Mouse (Mus musculus): Measurements from ENCODE around the gene Adamtsl4. TPM values are rescaled to one million over a fixed set of nuclear protein-coding genes. Genes with fewer than 3 reads are reported as not detected.

Gene Adamtsl4
- polyA plus RNA-seq, 1 experiment from 2014 or later = 1.7 TPM

DNA sequence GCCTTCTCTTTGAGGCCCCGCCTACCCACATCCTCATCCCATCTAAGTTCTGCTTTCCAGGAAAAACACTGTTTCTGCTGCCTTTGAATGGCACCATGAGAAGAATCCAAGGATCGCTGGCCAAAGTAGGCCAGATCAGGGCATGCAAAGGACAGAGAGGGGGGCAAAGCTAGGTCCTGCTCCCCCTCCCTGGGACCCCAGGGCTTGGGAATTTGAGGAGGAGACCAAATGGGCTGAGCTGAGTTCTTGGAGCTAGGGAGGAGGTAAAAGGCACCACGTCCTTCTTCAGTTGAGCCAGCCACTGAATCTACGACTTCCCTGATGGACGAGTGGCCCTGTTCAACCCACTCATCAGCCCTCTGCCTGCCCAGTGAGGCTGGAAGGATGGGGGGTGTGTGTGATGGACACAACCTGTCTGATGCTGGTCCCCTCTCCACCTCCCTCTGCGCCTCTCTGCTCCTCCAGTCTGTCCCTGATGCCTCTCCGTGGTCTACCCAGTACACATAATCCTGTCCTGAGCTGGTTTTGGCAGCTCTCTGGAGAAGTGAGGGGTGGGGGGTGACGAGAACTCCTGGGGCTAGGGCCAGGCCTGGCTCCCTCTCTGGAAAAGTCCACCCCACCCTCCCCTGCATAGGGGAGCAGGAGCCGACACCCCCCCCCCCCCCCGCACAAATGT, 1.1 kb downstream of the Adamtsl4 start:
- Histone ChIP-seq H3K4me1 (peaks cover 60% of the 10 kb centered on the region), H3K4me2 (peak overlapping the region; percentile 92), H3K27me3 (no peaks in the 10 kb centered on the region), H3K27ac (peak overlapping the region; percentile 93; the same call in 1 of the 2 replicates), H3K36me3 (0 out of 2 replicates have a peak, but pooled peaks cover 5% of the 10 kb centered on the region), H3K4me3 (no peak overlapping the region), H3K9me3 (no peaks in the 10 kb centered on the region; the same call in 1 of the 2 replicates), H3K9ac (no peak overlapping the region)
- WGBS = 34% methylated on average over 10 of the region's 10 CpGs
- peak; percentile 7; the same call in 1 of the 2 replicates for ATAC-seq (ENCODE audit: insufficient number of reproducible peaks, insufficient read depth, low FRiP score, low TSS enrichment, low read depth)

- H3K4me1 ChIP-seq = peaks cover 70% of the 10 kb centered on the region
- no peaks in the 10 kb centered on the region for H3K27me3 ChIP-seq
- H3K36me3 ChIP-seq = no peaks in the 10 kb centered on the region
- H3K4me2 ChIP-seq = no peak overlapping the region
- ATAC-seq (ENCODE audit: insufficient number of reproducible peaks, insufficient read depth, low FRiP score, low TSS enrichment, low read depth) = no peak
- 0 out of 2 replicates have a peak overlapping the region, but pooled peaks have one; percentile 22 for H3K27ac ChIP-seq
- 75% methylated on average over 2 of the region's 2 CpGs for WGBS
- H3K9me3 ChIP-seq = no peaks in the 10 kb centered on the region
- H3K4me3 ChIP-seq = no peak overlapping the region
- no peak overlapping the region for H3K9ac ChIP-seq
Measured at GRCm38 (mm10) chr3:95685701-95686100, 2.0 kb downstream of the Adamtsl4 start.

DNA sequence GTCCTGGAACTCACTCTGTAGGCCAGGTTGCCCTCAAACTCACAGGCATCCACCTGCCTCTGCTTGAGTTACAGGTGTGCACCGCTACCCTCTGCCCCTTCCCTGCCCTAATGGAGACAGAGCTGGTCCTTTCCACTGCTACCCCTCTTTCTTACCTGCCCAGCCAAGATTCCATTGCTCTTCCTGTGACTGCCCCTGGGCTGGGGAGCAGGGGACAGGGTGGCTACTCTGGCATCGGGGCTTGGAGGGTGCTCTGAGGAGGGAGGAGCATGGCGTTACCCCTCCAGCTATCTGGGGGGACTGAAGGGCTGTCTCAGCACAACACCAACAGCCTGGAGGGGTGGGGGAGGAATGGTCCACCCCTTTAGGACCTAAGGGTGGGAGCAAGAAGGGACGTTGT, 2.4 kb downstream of the Adamtsl4 start:
- Histone ChIP-seq H3K9me3 (no peaks in the 10 kb centered on the region), H3K4me3 (no peak overlapping the region), H3K27me3 (no peaks in the 10 kb centered on the region), H3K4me2 (no peak overlapping the region), H3K4me1 (peaks cover 69% of the 10 kb centered on the region), H3K9ac (no peak overlapping the region), H3K27ac (0 out of 2 replicates have a peak overlapping the region, but pooled peaks have one; percentile 22), H3K36me3 (no peaks in the 10 kb centered on the region)
- WGBS = 77% methylated on average over 4 of the region's 4 CpGs
- ATAC-seq (ENCODE audit: insufficient number of reproducible peaks, insufficient read depth, low FRiP score, low TSS enrichment, low read depth) = no peak

DNA sequence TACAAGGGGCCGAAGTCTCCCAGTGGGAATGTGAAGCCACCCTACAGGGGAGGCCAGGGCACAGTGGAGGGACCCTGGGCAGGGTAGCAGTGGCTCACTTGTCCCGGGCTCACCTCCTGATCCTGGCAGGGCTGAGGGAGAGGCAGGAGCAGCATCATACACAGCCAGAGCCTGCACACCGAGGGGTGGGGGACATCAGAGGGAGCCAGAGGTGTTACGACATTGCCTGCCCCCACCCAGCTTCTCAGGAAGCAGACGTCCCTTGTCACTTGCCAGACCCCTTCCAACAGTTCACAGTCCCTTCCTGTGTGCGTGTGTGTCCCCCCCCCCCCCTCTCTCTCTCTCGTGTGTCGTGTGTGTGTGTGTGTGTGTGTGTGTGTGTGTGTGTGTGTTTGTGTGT, 2.9 kb downstream of the Adamtsl4 start:
- 0 out of 2 replicates have a peak, but pooled peaks cover 1% of the 10 kb centered on the region for H3K36me3 ChIP-seq
- ATAC-seq (ENCODE audit: insufficient number of reproducible peaks, insufficient read depth, low FRiP score, low TSS enrichment, low read depth) = no peak
- no peaks in the 10 kb centered on the region for H3K9me3 ChIP-seq
- no peak overlapping the region for H3K4me3 ChIP-seq
- WGBS = 48% methylated on average over 5 of the region's 8 CpGs
- H3K27ac ChIP-seq = no peak overlapping the region
- H3K4me1 ChIP-seq = peaks cover 65% of the 10 kb centered on the region
- no peak overlapping the region for H3K4me2 ChIP-seq
- no peaks in the 10 kb centered on the region for H3K27me3 ChIP-seq
- no peak overlapping the region for H3K9ac ChIP-seq

- Histone ChIP-seq H3K9ac (no peak overlapping the region), H3K4me1 (peaks cover 45% of the 10 kb centered on the region), H3K4me3 (no peak overlapping the region), H3K36me3 (0 out of 2 replicates have a peak, but pooled peaks cover 3% of the 10 kb centered on the region), H3K27ac (no peak overlapping the region), H3K27me3 (no peaks in the 10 kb centered on the region), H3K9me3 (no peaks in the 10 kb centered on the region), H3K4me2 (no peak overlapping the region)
- no peak for ATAC-seq (ENCODE audit: insufficient number of reproducible peaks, insufficient read depth, low FRiP score, low TSS enrichment, low read depth)
- 66% methylated on average over 5 of the region's 5 CpGs for WGBS
Measured at GRCm38 (mm10) chr3:95682878-95683277, 4.8 kb downstream of the Adamtsl4 start.

- Histone ChIP-seq H3K27me3 (no peaks in the 10 kb centered on the region), H3K9ac (0 out of 2 replicates have a peak overlapping the region, but pooled peaks have one; percentile 8), H3K27ac (no peak overlapping the region), H3K9me3 (no peaks in the 10 kb centered on the region), H3K4me1 (peaks cover 35% of the 10 kb centered on the region), H3K4me2 (no peak overlapping the region), H3K36me3 (peaks cover 18% of the 10 kb centered on the region; the same call in 1 of the 2 replicates), H3K4me3 (no peak overlapping the region)
- WGBS = 44% methylated on average over 11 of the region's 11 CpGs
- no peak for ATAC-seq (ENCODE audit: insufficient number of reproducible peaks, insufficient read depth, low FRiP score, low TSS enrichment, low read depth)
Measured at GRCm38 (mm10) chr3:95681365-95681764, 6.4 kb downstream of the Adamtsl4 start.

GRCm38 (mm10) chr3:95680673-95681072, 7.0 kb downstream of the Adamtsl4 start:
- H3K4me2 ChIP-seq = no peak overlapping the region
- H3K4me1 ChIP-seq = peaks cover 36% of the 10 kb centered on the region
- no peaks in the 10 kb centered on the region for H3K9me3 ChIP-seq
- no peak overlapping the region for H3K9ac ChIP-seq
- H3K4me3 ChIP-seq = no peak overlapping the region
- WGBS = 77% methylated on average over 6 of the region's 6 CpGs
- peaks cover 19% of the 10 kb centered on the region; the same call in 1 of the 2 replicates for H3K36me3 ChIP-seq
- no peak overlapping the region for H3K27ac ChIP-seq
- ATAC-seq (ENCODE audit: insufficient number of reproducible peaks, insufficient read depth, low FRiP score, low TSS enrichment, low read depth) = no peak
- no peaks in the 10 kb centered on the region for H3K27me3 ChIP-seq

DNA sequence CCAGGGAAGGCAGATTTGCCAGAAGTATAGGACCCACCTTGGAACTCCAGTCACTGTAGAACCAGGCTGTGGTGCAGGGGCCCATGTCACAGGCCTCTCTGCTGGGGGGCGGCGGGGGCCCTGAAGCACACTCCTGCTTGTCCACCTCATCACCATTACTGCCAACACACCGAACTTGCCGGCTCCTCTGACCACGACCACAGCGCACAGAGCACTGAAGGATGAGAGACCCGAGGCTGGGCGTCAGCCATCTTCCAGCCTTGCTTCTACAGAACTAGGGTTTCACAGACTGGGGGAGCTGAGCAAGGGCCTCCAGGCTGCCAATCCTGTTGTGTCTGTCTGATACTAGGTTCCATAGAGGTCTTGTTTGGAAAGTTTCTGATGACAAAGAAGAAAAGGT, 8.2 kb downstream of the Adamtsl4 start:
- H3K9me3 ChIP-seq = no peaks in the 10 kb centered on the region
- no peaks in the 10 kb centered on the region for H3K27me3 ChIP-seq
- no peak overlapping the region for H3K4me3 ChIP-seq
- peaks cover 19% of the 10 kb centered on the region; the same call in 1 of the 2 replicates for H3K36me3 ChIP-seq
- H3K4me2 ChIP-seq = no peak overlapping the region
- 92% methylated on average over 8 of the region's 8 CpGs for WGBS
- no peak overlapping the region for H3K27ac ChIP-seq
- no peak overlapping the region for H3K9ac ChIP-seq
- H3K4me1 ChIP-seq = peaks cover 45% of the 10 kb centered on the region
- no peak for ATAC-seq (ENCODE audit: insufficient number of reproducible peaks, insufficient read depth, low FRiP score, low TSS enrichment, low read depth)

GRCm38 (mm10) chr3:95677420-95678090, 10.2 kb downstream of the Adamtsl4 start:
- H3K27me3 ChIP-seq = no peaks in the 10 kb centered on the region
- no peak overlapping the region for H3K9ac ChIP-seq
- H3K27ac ChIP-seq = no peak overlapping the region; the same call in 1 of the 2 replicates
- WGBS = 85% methylated on average over 19 of the region's 19 CpGs
- no peak for ATAC-seq (ENCODE audit: insufficient number of reproducible peaks, insufficient read depth, low FRiP score, low TSS enrichment, low read depth)
- H3K4me2 ChIP-seq = no peak overlapping the region
- peaks cover 19% of the 10 kb centered on the region; the same call in 1 of the 2 replicates for H3K36me3 ChIP-seq
- H3K9me3 ChIP-seq = no peaks in the 10 kb centered on the region
- H3K4me1 ChIP-seq = peaks cover 60% of the 10 kb centered on the region
- no peak overlapping the region for H3K4me3 ChIP-seq

DNA sequence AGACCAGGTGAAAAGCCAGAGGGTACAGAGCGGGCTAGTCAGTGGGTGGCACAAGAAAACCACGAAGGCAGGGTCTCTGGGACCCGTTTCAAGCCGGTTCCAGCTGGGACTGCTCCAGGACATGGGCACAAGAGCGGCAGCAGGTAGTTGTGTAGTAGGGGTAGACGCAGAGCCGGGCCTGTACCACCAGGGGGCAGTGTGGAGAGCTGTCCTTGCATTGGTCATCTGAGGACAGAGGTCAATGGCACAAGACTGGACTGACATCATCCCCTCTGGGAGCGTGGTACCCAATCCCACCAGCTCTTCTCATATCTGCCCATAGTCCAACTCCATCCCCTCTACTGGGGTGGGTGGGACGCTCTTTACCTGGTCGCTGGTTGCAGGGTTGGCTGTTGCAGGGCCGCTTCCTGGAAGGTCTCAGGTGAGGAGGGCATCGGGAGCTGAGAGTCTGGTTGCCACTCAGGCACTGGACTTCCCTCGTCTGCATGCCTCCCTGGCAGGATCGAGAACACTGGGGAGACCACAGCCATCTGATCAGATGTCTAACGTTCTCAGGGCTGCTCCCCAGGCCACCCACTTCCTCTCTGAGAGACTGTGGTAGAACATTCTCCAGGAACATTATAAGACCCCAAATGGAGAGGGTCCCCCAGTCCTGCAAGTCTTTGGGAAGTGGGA, 10.8 kb downstream of the Adamtsl4 start:
- no peak for ATAC-seq (ENCODE audit: insufficient number of reproducible peaks, insufficient read depth, low FRiP score, low TSS enrichment, low read depth)
- no peak overlapping the region for H3K4me2 ChIP-seq
- no peak overlapping the region for H3K4me3 ChIP-seq
- peaks cover 19% of the 10 kb centered on the region; the same call in 1 of the 2 replicates for H3K36me3 ChIP-seq
- no peaks in the 10 kb centered on the region for H3K9me3 ChIP-seq
- 59% methylated on average over 15 of the region's 15 CpGs for WGBS
- peak overlapping the region; percentile 85; the same call in 1 of the 2 replicates for H3K27ac ChIP-seq
- no peak overlapping the region for H3K9ac ChIP-seq
- no peaks in the 10 kb centered on the region for H3K27me3 ChIP-seq
- peaks cover 62% of the 10 kb centered on the region for H3K4me1 ChIP-seq

- 21% methylated on average over 8 of the region's 8 CpGs for WGBS
- Histone ChIP-seq H3K27ac (peak overlapping the region; percentile 85), H3K4me2 (peak overlapping the region; percentile 20; the same call in 1 of the 2 replicates), H3K4me1 (peaks cover 60% of the 10 kb centered on the region), H3K4me3 (no peak overlapping the region), H3K9ac (0 out of 2 replicates have a peak overlapping the region, but pooled peaks have one; percentile 32), H3K27me3 (no peaks in the 10 kb centered on the region), H3K9me3 (no peaks in the 10 kb centered on the region), H3K36me3 (peaks cover 24% of the 10 kb centered on the region)
- ATAC-seq (ENCODE audit: insufficient number of reproducible peaks, insufficient read depth, low FRiP score, low TSS enrichment, low read depth) = peak; percentile 49; the same call in 1 of the 2 replicates
Measured at GRCm38 (mm10) chr3:95675301-95676092, 12.2 kb downstream of the Adamtsl4 start.

Data from embryonic facial prominence, embryonic 13.5 days (tissue).